Mouse (Mus musculus) left cerebral cortex, adult 9 months (tissue): ENCODE results near the gene Ebf3.

Experiments used
- DNase-seq, 2 experiments: peaks; one replicate each; pipeline ENCODE4 v3.0.0; 2022; ENCODE audit warnings: low spot score in 2 of 2

The Ebf3 gene

DNA sequence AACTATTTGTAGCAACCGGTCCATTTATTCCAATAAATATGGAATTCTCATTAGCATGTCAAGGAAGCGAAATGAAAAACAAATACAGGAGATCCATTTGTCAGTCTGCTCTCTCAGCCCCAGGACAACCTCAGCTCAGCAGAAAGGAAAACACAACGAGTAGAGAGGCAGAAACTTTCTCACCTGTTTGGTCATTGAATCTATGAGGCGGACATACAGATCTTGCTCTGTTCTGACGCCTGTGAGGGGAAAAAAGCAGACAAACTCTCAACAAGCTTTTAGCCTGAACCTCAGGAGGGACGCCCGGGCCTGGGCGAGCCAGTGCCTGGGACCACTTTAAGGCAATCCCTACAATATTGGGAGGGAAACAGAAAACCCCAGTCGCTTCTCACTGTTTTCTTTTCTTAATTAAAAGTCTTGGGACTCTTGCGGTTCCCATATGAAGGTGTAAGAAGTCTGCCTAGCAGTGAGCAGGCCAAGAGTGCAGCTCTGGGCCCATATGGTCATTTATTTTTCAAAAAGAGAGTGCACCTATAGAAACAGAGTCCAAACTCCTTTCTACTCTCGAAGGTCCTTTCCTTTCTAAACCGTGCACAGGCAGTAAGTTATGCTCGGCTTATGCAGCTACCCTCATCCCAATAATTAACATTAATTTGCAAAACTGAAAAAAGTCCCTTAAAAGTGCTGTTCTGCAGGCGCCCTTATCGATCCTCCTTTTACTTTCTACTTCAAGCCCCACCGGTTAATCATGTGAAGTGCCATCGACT lies 1.9 kb downstream of the Ebf3 start:
- DNase-seq: no peak

DNA sequence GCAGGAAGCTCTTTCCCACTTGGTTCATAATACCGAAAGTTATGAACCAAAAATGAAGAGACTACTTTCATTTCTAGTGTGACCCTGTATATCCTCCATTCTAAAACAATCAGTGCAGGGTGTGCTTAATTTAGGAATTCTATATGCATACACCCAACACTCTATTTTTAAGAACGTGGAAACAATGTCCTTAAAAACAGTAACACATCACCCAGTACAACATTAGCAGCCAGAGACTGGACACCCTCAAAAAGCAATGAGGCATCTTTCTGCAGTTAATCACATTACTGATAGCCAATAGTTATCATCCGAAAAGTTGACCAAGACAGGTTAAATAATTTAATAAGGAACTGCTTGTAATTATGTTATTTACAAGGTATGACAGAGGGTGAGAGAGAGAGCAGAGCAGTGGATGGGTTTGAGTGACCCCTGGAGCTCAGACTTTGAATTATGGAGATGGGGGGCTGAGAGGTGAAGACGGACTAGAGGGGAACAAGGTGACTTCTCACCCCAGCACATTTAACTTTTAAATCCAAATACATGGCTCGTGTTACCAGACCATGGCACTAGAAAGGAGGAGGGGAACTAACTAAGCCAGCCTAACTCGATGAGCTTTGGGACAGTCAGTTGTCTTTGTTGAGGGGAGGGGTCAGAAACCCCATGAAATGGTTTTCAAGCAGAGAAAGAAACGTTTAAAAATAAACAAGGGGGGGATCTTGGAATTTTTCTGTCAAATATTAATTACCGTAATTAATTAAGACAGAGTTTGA lies 2.7 kb downstream of the Ebf3 start:
- no peak for DNase-seq

DNA sequence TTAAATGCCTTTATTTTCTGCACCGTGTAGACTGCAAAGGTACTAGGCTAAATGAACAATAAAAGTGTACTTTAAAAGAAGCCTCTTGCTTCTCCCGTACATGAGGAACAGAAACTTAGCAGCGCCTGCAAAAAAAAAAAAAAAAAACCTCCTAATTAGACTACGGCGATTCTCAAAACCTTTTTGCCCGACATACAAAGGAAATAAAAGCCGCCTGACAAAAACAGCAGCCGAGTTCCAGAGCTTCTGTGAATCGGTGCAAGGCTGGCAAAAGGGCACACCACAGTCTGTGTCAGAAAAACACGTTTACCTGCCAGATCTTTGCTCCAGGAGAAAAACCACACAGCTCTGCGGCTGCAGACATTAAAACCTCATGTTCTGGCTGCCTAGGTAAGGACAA lies 3.4 kb downstream of the Ebf3 start:
- no peak for DNase-seq

DNA sequence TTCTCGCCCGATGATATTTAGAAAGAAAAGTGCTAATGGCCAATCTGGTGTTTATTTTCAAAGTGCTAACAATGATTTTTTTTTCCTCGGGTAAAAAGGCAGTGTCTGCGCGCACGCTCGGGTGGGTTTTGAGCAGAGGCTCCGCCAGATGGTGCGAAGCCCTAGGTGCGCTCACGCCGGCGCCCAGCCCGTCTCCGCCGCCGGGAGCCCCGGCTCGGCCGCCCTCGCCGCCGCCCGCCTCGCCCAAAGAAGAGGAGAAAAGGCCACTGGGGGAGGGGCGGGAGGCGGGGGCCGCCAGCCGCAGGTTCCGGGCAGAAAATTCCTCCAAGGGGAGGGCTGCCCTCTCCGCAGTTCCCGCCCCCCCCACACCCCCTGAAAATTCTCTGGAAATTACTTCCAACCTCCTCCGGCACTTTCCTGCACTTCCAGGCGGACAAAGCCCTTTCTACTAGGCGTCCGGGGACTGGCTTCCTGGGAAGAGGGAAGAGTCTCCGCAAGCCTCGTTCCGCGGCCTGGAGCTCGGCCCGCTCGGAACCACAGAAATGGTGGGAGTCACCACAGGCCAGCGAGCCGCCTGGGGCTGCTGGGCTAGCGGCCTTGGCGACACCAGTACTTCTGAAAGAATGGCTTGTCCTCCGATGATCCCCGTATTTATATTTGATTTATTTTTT lies 4.0 kb downstream of the Ebf3 start:
- no peak for DNase-seq

DNA sequence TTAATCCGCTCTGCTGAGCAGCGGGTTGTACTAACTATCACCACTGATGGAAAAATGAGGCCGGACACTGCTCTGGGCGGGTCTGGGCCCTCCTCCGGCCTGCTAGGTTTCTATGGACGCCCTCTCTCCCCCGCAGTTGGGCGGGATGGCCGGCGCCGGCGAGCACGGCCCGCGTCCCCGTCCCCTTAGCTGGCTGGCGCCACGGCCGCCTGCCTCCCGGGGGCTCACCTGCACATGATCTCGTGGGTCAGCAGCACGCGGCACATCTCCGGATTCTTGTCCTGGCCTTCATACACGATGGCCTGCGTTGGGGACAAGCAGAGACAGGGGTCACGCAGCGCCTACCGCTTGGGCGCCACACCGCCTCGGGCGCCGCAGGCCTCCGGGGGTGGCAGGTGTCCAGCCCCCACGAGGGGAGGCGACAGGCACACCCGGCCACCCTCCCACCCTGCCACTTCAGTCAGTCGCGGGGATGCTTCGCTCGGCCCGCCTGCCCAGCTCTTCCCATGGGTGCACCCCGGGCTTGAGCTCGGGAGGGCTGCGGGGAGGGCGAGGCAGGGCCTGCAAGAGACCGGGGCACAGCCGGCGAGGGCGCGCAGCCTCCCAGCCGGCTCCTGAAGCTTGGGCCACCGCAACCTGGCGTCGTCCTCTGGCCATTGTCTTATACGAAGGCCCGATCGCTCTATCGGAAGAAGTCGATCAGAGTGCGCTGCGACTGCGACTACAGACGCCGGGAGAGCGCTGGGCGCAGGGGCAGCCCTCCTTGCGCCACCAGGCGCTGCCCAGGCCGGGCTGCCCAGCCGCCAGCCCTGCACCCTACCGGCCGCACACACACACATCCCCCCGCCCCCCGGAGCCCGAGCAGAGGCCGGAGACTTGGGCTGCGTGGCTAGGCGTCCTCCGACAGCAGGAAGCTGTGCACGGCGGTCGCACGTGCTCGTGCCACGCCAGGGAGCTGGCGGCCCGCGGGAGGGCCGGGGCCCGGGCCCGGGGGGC lies 4.9 kb downstream of the Ebf3 start:
- no peak for DNase-seq

DNA sequence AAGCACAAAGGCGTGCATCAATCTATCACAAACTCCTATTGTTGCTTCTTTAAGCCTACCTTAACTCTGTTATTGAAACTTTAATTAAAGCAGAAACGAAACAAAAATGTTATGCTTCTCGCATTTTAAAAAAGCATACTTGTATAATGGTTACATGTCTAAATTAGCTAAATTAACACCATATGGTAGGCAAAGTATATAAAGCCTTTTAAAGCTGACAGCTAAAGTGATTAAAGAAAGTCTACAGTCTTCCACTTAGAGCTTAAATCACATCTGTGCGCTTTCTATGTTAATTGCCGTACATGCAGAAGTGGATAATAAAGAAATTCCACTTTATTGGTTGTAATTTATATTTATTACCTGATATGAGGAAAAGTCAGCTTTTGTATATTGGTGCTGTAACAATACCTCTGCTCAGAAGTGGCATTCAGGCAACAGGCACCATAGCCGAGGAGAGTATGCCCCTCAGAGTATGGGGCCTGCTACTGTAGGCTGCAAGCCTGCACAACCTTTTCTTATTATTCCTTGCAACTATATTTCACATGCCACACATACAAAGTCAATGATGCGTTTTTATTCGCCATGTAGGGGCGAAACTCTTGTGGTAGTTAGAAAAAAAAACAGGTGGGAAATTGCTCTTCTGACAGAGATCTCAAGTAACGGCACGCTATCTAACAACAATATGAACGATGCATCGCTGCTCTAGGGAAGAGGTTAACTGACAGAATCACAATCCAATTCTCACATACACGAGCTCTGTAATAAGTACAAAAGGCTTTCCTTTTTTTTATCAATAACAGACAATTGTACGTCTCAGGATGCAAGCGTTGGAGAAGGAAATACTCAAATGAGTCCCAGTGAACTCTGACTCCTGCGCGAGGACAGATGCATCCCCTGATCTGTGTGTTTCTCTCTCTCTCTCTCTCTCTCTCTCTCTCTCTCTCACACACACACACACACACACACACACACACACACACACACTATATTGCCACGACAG lies 5.9 kb downstream of the Ebf3 start:
- no peak for DNase-seq

DNA sequence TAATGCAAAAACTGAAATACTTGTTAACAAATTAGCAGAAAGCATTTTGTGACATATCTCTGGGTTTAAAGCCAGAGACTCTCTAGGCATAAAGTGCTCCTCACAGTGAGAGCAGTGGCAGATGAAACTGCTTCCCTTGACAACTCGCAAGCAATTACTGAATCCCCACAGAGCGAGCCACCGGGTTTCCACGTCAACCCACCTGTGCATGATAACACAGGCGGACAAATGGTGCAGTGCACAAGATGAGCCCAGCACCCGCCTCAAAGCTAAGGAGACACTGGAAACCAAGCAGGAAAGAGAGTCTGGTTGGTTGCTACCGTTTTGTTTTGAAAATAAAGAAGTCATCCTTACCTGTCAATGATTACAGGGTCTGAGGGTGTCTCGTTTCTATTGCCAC lies 7.1 kb downstream of the Ebf3 start:
- no peak for DNase-seq

DNA sequence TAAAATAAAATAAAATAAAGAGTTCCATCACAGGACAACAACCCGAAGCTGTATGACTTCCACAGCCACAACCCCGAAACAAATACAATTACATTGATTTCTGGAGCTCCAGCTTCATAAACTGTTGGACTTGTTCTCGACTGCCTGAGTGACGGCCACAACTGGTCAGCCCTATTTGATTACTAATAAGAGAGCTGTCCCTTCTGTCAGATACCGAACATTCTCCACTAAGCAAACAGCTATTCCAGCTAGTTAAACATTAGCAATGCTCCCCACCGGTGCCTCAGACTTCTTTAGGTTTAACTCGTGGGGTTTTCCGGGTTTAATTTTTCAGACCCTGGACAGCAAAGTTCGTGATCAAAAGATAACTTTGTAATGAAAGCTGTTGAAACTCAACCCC lies 8.1 kb downstream of the Ebf3 start:
- DNase-seq: no peak

DNA sequence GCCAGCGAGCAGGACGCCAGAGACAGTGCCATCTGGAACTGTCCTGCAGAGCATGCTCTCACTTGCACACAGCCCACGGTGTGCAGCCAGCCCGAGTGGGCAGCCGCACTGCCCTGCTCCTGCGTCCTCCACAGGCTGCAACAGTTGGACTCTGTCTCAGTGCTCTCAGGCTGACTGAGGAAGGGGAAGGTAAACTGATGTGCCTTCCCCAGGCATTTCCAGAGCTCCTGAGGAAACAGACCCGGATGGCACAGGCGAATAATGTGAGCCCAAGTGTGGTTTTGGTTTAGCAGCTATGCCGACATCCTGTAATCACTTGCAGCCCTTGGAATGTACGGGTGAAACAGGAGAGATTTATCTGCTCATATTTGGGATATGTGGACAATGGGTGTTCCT lies 10.5 kb downstream of the Ebf3 start:
- no peak for DNase-seq

DNA sequence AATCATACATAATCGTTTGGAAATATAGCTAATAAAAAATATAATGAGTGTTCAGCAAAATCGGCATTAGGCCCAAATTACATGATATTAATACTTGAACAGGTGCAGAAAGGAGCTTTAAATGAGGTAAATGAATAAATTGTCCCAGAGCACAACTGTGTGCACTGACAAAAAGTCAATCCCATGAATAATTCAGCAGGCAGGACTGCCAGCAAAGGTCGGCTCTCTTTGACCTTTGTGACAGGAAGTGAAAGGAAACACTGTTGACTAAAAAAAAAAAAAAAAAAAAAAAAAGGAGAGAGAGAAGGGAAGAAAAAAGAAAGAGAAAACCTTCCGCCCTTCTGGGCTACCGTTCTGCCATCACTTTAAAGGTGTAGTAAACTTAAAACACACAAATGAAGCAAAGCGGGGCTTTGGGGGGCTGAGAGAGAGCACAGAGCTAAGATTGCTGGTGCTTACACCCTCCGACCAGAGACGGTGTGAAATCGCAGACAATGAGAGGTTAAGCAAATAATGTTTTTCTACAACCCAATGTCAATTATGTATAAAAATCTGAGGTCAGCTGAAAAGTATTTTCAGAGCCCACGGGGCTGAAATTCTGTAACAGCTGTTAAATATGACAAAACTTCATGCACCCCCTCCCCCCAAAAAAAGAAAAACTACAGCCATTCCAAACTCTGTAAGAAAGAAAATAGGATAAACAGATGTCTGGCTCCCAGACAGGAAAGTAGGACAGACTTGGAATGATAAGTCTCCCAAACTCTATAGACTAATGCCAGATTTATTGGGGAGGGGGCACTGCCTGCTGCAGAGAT lies 11.1 kb downstream of the Ebf3 start:
- no peak for DNase-seq

DNA sequence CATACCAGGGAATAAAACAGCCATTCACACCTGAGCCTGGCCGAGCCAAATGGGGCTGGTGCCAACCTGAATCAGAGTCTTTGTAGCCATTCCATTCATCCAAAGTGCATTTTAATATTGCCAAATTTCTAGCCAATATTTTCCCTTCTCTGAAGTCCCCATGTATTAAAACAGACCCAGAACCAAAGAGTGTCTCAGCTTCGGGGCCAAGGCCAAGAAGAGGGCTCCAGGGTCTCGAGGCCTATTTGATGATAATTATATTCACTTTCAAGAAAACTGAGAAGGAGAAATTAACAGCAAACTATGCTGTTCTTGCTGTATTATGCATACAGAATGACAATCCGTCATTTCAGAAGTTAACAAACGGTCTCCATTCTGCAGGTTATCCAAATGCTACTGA lies 12.1 kb downstream of the Ebf3 start:
- DNase-seq: no peak

DNA sequence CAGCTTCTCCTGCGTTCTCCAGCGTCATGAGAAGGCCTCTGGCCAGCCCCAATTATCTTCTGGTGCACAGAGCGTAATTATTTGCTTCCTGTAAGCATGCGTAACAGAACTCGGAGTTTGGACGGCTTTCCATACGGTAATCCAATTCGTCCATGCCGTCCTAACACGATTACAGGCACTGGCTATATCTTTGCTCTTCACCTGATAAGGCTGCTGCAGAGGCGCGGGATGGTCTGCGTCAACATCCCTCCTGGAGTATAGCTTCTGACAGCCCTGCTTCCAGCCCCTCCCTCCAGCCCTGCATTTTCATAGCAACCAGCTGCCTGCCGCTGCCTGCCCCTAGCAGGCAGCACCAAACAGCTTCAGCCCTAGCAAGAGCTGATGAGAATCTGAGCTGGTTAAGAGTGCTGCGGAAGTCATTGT lies 12.9 kb downstream of the Ebf3 start:
- DNase-seq: no peak

DNA sequence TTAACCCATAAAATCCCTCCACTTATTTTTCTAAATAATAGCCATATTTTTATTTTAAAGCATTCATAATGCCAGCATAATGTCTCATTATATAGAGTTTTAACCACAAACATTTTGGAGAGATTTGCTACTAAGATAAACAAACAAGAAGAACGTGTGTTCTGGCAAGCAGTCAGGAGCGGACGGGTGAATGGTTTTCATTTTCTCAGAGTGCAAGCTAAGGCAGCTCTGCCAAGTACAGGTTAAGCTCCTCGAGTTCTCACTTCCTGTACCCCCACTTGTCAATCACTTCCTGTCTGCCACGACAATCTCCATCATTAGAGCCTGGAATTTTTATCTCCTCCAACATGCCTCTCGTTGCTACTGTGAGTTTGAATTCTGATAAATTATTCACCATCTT lies 13.4 kb downstream of the Ebf3 start:
- no peak for DNase-seq

DNA sequence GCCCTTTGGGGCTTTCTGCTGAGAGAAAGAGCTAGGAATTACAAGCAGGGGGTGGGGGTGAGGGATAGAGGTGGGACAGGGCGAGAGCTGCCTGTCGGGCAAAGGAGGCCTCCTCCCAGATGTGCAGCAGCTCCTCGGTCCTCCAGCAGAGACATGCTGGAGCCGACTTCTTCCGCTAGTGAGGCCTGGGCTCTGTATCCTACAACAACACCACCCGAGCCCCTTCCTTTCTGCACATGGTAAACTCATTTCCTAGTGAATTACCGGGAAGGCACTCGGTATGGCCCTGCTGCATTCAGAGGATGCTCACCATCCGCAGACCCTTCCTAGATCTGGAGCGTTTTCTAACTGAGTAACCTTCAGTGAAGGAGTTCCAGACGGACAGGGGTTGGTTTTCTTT lies 14.1 kb downstream of the Ebf3 start:
- DNase-seq: no peak

DNA sequence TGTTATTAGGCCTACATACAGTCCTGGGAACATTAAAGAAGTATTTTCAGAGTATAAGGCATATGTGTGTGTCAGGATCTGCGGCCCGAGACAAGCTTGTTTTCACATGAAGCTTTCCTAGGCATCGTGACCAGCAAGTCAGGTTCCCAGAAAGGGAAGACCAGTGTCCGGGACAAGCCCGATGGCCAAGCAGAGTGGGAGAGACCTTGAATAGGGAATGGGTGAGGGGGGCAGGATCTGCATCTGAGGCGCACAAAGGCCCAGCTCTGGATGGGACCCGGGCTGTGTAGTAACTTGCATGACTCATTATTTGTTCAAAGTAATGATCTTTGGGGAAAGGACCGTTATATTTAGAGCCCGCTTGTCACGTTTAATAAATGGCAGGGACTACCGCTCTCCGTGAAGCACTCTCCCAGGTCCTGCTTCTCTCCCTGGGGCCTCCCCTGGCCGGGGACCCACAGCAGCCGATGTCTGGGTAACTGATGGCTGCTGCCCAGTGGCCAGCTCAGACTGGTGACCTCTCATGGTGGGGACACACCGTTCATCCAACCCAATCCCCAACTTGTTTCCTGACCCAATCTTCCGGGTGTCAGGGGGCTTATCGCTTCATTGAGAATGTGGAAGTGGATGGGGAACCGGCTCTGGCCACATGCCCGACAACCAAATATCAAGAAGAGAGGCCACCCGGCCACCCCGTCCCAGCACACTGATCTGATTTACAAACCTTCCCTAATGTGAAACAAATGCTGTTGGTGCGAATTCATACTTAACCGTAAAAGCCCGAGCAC lies 16.5 kb downstream of the Ebf3 start:
- no peak for DNase-seq

DNA sequence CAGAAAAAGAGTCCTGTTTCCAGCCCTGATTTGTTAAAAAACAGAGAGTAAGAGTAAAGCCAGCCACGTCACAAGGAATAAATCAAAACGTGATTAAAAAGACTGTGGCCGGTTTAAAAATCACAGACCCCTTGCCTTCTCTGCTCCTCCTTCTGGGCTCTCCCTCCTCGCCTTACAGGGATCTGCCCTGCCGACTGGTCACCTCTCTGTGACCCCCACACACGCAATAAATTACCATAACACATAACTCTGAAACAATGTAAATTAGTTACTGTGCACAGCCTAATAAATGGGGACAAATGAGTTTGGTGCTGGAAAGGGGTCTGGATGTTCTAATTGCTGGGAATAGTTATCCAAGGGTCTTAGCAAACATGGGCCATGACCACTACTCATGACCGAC lies 17.1 kb downstream of the Ebf3 start:
- DNase-seq: no peak

DNA sequence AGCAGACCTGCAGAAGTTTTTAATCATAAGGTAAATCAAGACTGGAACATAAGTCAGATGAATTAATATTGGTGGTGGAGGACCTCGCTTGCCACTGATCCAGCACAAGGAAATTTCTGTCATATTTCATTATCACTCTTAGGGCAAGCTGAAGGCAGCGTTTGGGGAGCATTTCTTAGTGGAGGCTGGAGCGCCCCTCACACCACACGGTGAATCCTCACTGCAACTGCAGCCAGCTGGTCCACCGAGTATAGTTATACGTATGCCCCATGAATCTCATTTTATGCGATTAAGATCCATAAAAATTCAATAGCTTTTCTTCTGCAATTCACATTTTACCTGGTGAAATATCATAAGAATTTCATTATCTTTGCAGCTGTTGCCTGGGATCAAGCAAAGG lies 18.6 kb downstream of the Ebf3 start:
- no peak for DNase-seq

DNA sequence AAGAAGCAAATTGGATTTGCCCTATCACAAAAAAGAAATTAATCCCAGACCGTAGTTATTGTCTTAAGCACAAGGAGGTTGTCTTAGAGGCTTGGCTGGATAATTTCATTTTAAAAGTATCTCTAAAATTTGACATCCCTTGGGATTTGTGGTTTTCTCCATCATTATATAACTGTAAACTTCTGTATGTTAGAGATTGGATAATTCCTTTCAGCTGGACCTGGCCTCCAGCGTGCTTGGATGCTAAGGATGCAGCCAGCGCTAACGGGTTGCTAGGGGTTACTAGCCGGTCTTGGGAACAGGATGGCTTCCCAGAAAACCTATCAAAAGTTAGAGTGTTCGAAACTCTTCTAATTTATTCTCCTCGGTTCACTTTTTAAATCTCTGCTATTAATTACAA lies 19.8 kb downstream of the Ebf3 start:
- DNase-seq: no peak
